Mouse (Mus musculus) forebrain, embryonic 16.5 days (tissue): Measurements from ENCODE around the gene Ankrd13d. TPM values are rescaled to one million over a fixed set of nuclear protein-coding genes. Genes with fewer than 3 reads are reported as not detected.
A peak's percentile ranks its signal among the peaks of the same experiment; 100 is the strongest.

Source experiments
- ATAC-seq: fragments of 200-750 bp; cut with Nextera tagmentation; 2 replicates; pipeline ENCODE4 v1.8.0; 2017; ENCODE audit warnings: mild to moderate bottlenecking, moderate library complexity
- H3K27ac ChIP-seq: fragments of 300-500 bp; sonication (generic); 2 replicates; pipeline ENCODE4 v1.5.1; 2014; ENCODE audit warnings: low read length, control low read depth
- H3K27me3 ChIP-seq: fragments of 300-500 bp; sonication (generic); replicated peaks from 2 replicates; pipeline ENCODE4 v1.6.1; 2014; ENCODE audit warnings: low read length; ENCODE audit not compliant: control insufficient read depth, insufficient read depth
- H3K36me3 ChIP-seq: fragments of 300-500 bp; sonication (generic); 2 replicates; pipeline ENCODE4 v1.6.1; 2014; ENCODE audit not compliant: control insufficient read depth, insufficient read depth
- H3K4me1 ChIP-seq: fragments of 300-500 bp; sonication (generic); replicated peaks from 2 replicates; pipeline ENCODE4 v1.6.1; 2014; ENCODE audit warnings: low read length; ENCODE audit not compliant: control insufficient read depth, insufficient read depth
- H3K4me2 ChIP-seq: fragments of 300-500 bp; sonication (generic); 2 replicates; pipeline ENCODE4 v1.6.1; 2014; ENCODE audit warnings: mild to moderate bottlenecking, low read length, control low read depth
- H3K4me3 ChIP-seq: fragments of 300-500 bp; sonication (generic); replicated peaks from 2 replicates; pipeline ENCODE4 v1.5.1; 2014; ENCODE audit warnings: mild to moderate bottlenecking, low read length, control low read depth
- H3K9ac ChIP-seq: fragments of 300-500 bp; sonication (generic); replicated peaks from 2 replicates; pipeline ENCODE4 v1.6.1; 2014; ENCODE audit warnings: low read depth, low read length, control low read depth
- H3K9me3 ChIP-seq: fragments of 300-500 bp; sonication (generic); 2 replicates; pipeline ENCODE4 v1.6.1; 2016; ENCODE audit warnings: low read length; ENCODE audit not compliant: control insufficient read depth
- WGBS: fragments of 180-500 bp; shearing (Covaris S2); extraction: QIAGEN DNeasy Blood & Tissue Kit; methylation state at CpG from one replicate; pipeline ENCODE4 v1.1.7; 2014; 5-methylcytosine and 5-hydroxymethylcytosine counted together
- polyA plus RNA-seq: library from polyadenylated mRNA; unstranded; fragments of >200 nt; fragmentation: Nextera tagmentation; extraction: Ambion mirVana; gene quantifications from 2 replicates; pipeline ENCODE4 v1.2.1, GENCODE M21; 2015

Ankrd13d gene
- polyA plus RNA-seq, 1 experiment from 2014 or later = 38.6 TPM

- H3K27ac ChIP-seq = no peak overlapping the region
- H3K4me1 ChIP-seq = no peaks in the 10 kb centered on the region
- H3K36me3 ChIP-seq = peaks cover 43% of the 10 kb centered on the region
- no peak overlapping the region for H3K9ac ChIP-seq
- no peak for ATAC-seq
- no peak overlapping the region for H3K4me2 ChIP-seq
- no peaks in the 10 kb centered on the region for H3K9me3 ChIP-seq
- WGBS = 68% methylated on average over 4 of the region's 4 CpGs
- H3K4me3 ChIP-seq = no peak overlapping the region
- no peaks in the 10 kb centered on the region for H3K27me3 ChIP-seq
Measured at GRCm38 (mm10) chr19:4319272-4319671, 36.3 kb upstream of the Ankrd13d start.

GRCm38 (mm10) chr19:4317181-4317580, 34.2 kb upstream of the Ankrd13d start:
- H3K9ac ChIP-seq = no peak overlapping the region
- ATAC-seq = no peak
- H3K36me3 ChIP-seq = peaks cover 42% of the 10 kb centered on the region
- no peak overlapping the region for H3K4me3 ChIP-seq
- WGBS = 79% methylated on average over 3 of the region's 3 CpGs
- no peak overlapping the region for H3K27ac ChIP-seq
- no peaks in the 10 kb centered on the region for H3K4me1 ChIP-seq
- H3K27me3 ChIP-seq = no peaks in the 10 kb centered on the region
- H3K9me3 ChIP-seq = no peaks in the 10 kb centered on the region
- no peak overlapping the region for H3K4me2 ChIP-seq

DNA sequence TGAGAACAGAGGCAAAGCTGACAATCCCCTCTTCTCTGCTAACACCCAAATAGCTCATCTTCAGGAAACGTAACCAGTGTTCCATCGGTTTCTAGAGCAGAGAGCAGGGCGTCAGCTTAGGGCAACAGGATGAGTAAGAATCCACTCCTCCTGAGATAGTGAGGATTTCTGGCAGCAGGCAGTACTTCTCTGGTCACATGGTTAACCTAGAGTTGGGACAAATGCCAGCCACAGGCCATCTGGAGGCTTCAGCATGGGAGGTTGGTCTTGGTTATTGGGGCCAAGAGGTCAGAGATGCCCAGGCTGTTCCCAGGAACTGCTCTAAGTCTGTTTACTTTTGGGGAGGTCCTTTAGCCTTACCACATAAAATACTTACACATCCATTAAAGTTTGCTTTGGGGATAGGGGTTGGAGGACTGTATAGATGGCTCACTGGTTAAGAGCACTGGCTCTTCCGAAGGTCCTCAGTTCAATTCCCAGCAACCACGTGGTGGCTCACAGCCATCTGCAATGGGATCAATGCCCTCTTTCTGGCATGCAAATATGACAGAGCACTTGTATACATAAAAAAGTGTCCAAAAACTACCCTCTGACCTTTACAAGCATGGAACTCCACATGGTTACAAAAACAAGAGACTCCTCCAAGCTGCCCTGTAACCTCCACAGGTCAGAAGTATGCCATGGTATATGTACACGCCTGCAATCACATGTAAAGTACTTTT, 32.4 kb upstream of the Ankrd13d start:
- peaks cover 27% of the 10 kb centered on the region for H3K36me3 ChIP-seq
- 83% methylated on average over 6 of the region's 6 CpGs for WGBS
- no peak overlapping the region for H3K4me2 ChIP-seq
- no peaks in the 10 kb centered on the region for H3K4me1 ChIP-seq
- H3K4me3 ChIP-seq = no peak overlapping the region
- no peak overlapping the region for H3K9ac ChIP-seq
- no peaks in the 10 kb centered on the region for H3K9me3 ChIP-seq
- no peaks in the 10 kb centered on the region for H3K27me3 ChIP-seq
- no peak overlapping the region for H3K27ac ChIP-seq
- no peak for ATAC-seq

DNA sequence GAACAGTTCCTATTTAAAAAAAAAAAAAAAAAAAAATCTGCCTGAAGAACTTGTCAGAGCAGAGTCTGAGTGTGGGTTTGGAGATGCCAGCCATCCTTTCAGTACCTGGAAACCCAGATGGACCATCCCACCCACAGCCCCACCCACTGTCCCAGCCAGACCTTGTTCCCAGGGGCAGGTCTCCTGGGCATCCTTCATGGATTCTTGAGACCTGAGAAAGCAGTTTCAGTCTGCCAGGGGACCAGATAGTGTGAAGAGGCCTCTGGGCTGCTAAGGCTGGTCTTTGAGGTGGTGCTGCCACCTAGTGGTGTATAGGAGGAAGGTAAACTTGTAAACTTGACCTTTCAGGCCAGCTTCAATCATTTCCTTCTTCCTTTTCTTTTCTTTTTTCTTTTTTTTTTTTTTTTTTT, 26.8 kb upstream of the Ankrd13d start:
- Histone ChIP-seq H3K4me1 (peaks cover 14% of the 10 kb centered on the region), H3K4me3 (no peak overlapping the region), H3K27ac (no peak overlapping the region), H3K36me3 (0 out of 2 replicates have a peak, but pooled peaks cover 2% of the 10 kb centered on the region), H3K4me2 (no peak overlapping the region), H3K27me3 (no peaks in the 10 kb centered on the region), H3K9ac (no peak overlapping the region), H3K9me3 (no peaks in the 10 kb centered on the region)
- ATAC-seq = peak; percentile 23

DNA sequence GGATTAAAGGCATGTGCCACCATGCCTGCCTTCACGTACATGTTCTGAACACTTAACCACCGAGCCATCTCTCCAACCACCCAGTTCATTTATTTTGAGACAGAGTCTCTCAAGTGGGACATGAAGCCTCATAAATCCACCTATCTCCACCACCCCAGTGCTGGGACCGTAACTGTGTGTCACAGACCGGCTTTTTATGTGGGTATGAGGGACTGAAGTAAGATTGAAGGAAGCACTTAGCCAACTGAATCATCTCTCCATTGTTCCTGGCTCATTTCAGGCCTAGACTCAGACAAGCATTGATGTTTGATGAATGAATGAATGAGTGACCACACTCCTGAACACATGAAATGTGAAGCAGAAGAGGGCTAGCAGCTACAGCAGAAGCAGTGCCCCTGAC, 26.4 kb upstream of the Ankrd13d start:
- Histone ChIP-seq H3K4me2 (no peak overlapping the region), H3K4me1 (peaks cover 19% of the 10 kb centered on the region), H3K4me3 (no peak overlapping the region), H3K36me3 (0 out of 2 replicates have a peak, but pooled peaks cover 2% of the 10 kb centered on the region), H3K9ac (no peak overlapping the region), H3K27me3 (no peaks in the 10 kb centered on the region), H3K9me3 (no peaks in the 10 kb centered on the region), H3K27ac (no peak overlapping the region)
- no peak for ATAC-seq
- 95% methylated on average over 4 of the region's 4 CpGs for WGBS

DNA sequence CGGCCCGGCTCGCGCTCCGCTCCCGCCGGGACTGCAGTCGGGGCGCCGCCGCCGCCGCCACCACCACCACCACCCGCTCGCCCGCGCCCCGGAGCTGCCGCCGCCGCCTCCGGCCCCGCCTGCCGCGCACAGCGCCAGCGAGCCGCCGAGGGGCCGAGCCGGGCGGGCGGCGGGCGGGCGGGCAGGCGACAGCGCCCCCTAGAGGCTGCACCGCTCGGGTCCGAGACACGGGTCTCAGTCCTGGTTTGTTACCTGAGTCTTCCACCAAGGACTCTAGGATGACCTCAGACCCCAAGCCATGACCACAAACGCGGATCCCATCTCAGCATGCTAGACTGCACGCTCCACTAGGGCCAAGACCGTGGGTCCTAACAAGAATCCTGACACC, 23.2 kb upstream of the Ankrd13d start, which contains the start of gene Grk2:
Grk2 (minus strand) TSS at position 33 of the 388 bp plus-strand sequence.
- peak within 1 kb of the TSS; percentile 60 for H3K27ac ChIP-seq
- peak within 1 kb of the TSS; percentile 98 for H3K9ac ChIP-seq
- H3K9me3 ChIP-seq = no peaks in the 10 kb centered on the region
- peak within 1 kb of the TSS; percentile 93 for H3K4me2 ChIP-seq
- no peaks in the 10 kb centered on the region for H3K27me3 ChIP-seq
- 1% methylated on average over 30 of the region's 46 CpGs for WGBS
- H3K36me3 ChIP-seq = no peaks in the 10 kb centered on the region
- peak; percentile 70 for ATAC-seq
- H3K4me1 ChIP-seq = peaks cover 50% of the 10 kb centered on the region
- peak within 1 kb of the TSS; percentile 90 for H3K4me3 ChIP-seq

DNA sequence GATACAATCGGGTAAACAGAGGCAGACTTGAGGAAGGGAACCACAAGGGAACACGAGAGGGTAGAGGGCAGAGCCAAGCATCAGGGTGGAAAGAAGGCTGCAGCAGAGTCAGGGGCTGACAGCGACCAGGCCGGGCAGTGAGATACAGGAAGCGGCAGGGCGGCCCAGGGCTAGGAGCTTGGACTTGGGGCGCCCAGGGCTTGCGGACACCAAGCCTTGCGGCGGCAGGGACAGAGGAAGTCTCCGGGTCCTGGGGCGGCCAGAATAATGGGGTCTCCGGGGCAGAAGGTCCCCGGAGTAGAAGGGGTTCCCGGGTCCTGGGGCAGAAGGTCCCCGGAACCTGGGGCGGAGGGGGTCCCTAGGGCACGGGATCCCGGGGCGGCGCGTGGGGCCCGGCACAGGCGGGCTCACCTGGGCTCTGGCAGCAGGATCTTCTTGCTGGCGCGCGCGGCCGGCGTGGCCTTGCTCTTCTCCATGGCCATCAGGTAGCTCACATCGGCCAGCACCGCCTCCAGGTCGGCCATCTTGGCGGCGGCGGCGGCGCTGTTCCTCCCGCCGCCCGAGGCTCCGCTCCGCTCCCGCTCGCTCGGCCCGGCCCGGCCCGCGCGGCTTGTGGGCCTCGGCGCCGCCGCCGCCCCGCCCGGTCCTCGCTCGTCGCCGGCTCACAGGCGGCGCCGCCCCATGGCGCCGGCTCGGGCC, 22.7 kb upstream of the Ankrd13d start:
- Histone ChIP-seq H3K36me3 (no peaks in the 10 kb centered on the region), H3K27ac (peak overlapping the region; percentile 60), H3K4me2 (peak overlapping the region; percentile 93), H3K4me3 (peak overlapping the region; percentile 90), H3K9me3 (no peaks in the 10 kb centered on the region), H3K27me3 (no peaks in the 10 kb centered on the region), H3K4me1 (peaks cover 56% of the 10 kb centered on the region), H3K9ac (peak overlapping the region; percentile 98)
- peak; percentile 64 for ATAC-seq
- WGBS = 0% methylated on average over 50 of the region's 68 CpGs

DNA sequence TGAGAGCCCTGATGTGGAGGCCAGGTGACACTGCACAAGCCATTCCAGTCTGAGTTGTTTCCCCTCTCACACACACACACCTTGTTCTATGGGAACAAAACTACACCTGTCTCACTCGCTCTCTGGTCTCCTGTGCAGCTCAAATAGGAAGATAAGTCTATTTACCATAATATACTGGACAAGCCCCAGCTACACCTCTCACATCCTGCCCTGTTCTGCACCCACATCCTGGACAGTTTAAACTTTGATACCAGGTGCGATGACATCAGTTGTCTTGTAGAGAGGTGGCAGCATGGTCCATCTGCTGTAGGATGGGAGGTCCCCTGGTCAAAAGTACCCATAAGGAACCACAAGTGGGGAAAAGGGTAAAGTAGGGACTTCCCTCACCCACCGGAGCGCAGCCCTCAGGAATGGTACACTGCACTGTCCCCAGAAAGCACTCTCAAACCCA, 22.0 kb upstream of the Ankrd13d start:
- Histone ChIP-seq H3K36me3 (no peaks in the 10 kb centered on the region), H3K4me3 (peak overlapping the region; percentile 90), H3K9ac (peak overlapping the region; percentile 98), H3K9me3 (no peaks in the 10 kb centered on the region), H3K4me2 (peak overlapping the region; percentile 93), H3K27me3 (no peaks in the 10 kb centered on the region), H3K27ac (no peak overlapping the region), H3K4me1 (peaks cover 63% of the 10 kb centered on the region)
- no peak for ATAC-seq
- WGBS = 43% methylated on average over 4 of the region's 4 CpGs

- Histone ChIP-seq H3K4me1 (peaks cover 63% of the 10 kb centered on the region), H3K9me3 (no peaks in the 10 kb centered on the region), H3K36me3 (no peaks in the 10 kb centered on the region), H3K27me3 (no peaks in the 10 kb centered on the region), H3K4me2 (peak overlapping the region; percentile 93), H3K27ac (no peak overlapping the region), H3K9ac (no peak overlapping the region), H3K4me3 (peak overlapping the region; percentile 90; the same call in 1 of the 2 replicates)
- 73% methylated on average over 5 of the region's 5 CpGs for WGBS
- no peak for ATAC-seq
Measured at GRCm38 (mm10) chr19:4304251-4304821, 21.4 kb upstream of the Ankrd13d start.
